Mouse (Mus musculus) limb, embryonic 11.5 days (tissue): ENCODE measurements around the gene Esrrb. TPM values are rescaled to one million over a fixed set of nuclear protein-coding genes. Genes with fewer than 3 reads are reported as not detected.
A peak's percentile ranks its signal among the peaks of the same experiment; 100 is the strongest.

ENCODE experiments used
- ATAC-seq: fragments of 200-750 bp; cut with Nextera tagmentation; 2 replicates; pipeline ENCODE4 v1.8.0; 2017; ENCODE audit warnings: low read depth; ENCODE audit not compliant: insufficient number of reproducible peaks, low FRiP score, low TSS enrichment
- DNase-seq: peaks from one replicate; pipeline ENCODE4 v3.0.0-alpha.2; 2015; ENCODE audit warnings: low spot score
- H3K27ac ChIP-seq: fragments of 300-500 bp; sonication (generic); replicated peaks from 2 replicates; pipeline ENCODE4 v1.5.1; 2014; ENCODE audit warnings: low read depth, mild to moderate bottlenecking, low read length
- H3K27me3 ChIP-seq: fragments of 300-500 bp; sonication (generic); 2 replicates; pipeline ENCODE4 v1.6.1; 2014; ENCODE audit warnings: mild to moderate bottlenecking, low read length, mixed read lengths; ENCODE audit not compliant: control insufficient read depth, insufficient read depth
- H3K36me3 ChIP-seq: fragments of 300-500 bp; sonication (generic); 2 replicates; pipeline ENCODE4 v1.6.1; 2014; ENCODE audit warnings: mild to moderate bottlenecking, low read length, moderate library complexity, mixed read lengths; ENCODE audit not compliant: control insufficient read depth, insufficient read depth
- H3K4me1 ChIP-seq: fragments of 300-500 bp; sonication (generic); 2 replicates; pipeline ENCODE4 v1.6.1; 2014; ENCODE audit warnings: low read length, mixed read lengths; ENCODE audit not compliant: control insufficient read depth, insufficient read depth
- H3K4me2 ChIP-seq: fragments of 300-500 bp; sonication (generic); 2 replicates; pipeline ENCODE4 v1.6.1; 2014; ENCODE audit warnings: low read depth, mild to moderate bottlenecking, moderate library complexity; ENCODE audit not compliant: severe bottlenecking
- H3K4me3 ChIP-seq: fragments of 300-500 bp; sonication (generic); 2 replicates; pipeline ENCODE4 v1.5.1; 2014; ENCODE audit warnings: low read depth, low read length
- H3K9ac ChIP-seq: fragments of 300-500 bp; sonication (generic); 2 replicates; pipeline ENCODE4 v1.6.1; 2014; ENCODE audit warnings: mild to moderate bottlenecking, low read length
- H3K9me3 ChIP-seq: fragments of 300-500 bp; sonication (generic); 2 replicates; pipeline ENCODE4 v1.6.1; 2016; ENCODE audit warnings: low read length; ENCODE audit not compliant: control insufficient read depth
- WGBS: fragments of 180-500 bp; shearing (Covaris S2); extraction: QIAGEN DNeasy Blood & Tissue Kit; methylation state at CpG from one replicate; pipeline ENCODE4 v1.1.7; 2014; 5-methylcytosine and 5-hydroxymethylcytosine counted together
- polyA plus RNA-seq: library from polyadenylated mRNA; unstranded; fragments of >200 nt; fragmentation: Nextera tagmentation; extraction: Ambion mirVana; gene quantifications from 2 replicates; pipeline ENCODE4 v1.2.1, GENCODE M21; 2014

The Esrrb gene
- polyA plus RNA-seq, 1 experiment from 2014 or later = 0.08 TPM

GRCm38 (mm10) chr12:86466180-86466579, 105.3 kb downstream of the Esrrb start:
- Histone ChIP-seq H3K36me3 (no peaks in the 10 kb centered on the region), H3K27ac (no peak overlapping the region), H3K27me3 (no peaks in the 10 kb centered on the region), H3K4me2 (no peak overlapping the region), H3K4me3 (no peak overlapping the region), H3K9me3 (no peaks in the 10 kb centered on the region), H3K9ac (no peak overlapping the region), H3K4me1 (no peaks in the 10 kb centered on the region)
- WGBS = 67% methylated on average over 4 of the region's 4 CpGs
- no peak for DNase-seq
- no peak for ATAC-seq

GRCm38 (mm10) chr12:86469919-86470318, 109.0 kb downstream of the Esrrb start:
- peak; percentile 29 for DNase-seq
- no peaks in the 10 kb centered on the region for H3K9me3 ChIP-seq
- no peaks in the 10 kb centered on the region for H3K4me1 ChIP-seq
- H3K27ac ChIP-seq = no peak overlapping the region
- H3K36me3 ChIP-seq = no peaks in the 10 kb centered on the region
- no peaks in the 10 kb centered on the region for H3K27me3 ChIP-seq
- no peak overlapping the region for H3K4me2 ChIP-seq
- WGBS = 40% methylated on average over 23 of the region's 23 CpGs
- no peak overlapping the region for H3K4me3 ChIP-seq
- no peak overlapping the region for H3K9ac ChIP-seq
- no peak for ATAC-seq

DNA sequence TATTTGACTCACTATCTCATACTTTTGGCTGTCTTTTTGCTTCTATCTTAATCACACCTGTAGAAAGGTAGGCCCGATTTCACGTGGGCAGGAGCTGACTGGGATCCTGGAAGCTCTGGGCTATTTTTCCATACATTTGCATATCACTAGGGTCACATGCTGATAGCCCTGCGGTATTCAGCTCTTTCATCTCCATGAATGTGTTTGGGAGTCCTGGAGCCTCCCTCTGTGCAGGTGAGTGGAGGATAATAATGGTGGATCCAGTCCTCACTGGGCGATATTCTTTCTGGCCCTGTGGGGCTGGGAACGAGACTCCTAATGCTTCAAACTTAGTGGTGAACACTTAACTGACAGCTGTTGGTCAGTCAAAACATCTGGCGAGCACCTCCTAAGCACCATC, 110.0 kb downstream of the Esrrb start:
- ATAC-seq = no peak
- Histone ChIP-seq H3K4me1 (no peaks in the 10 kb centered on the region), H3K4me3 (no peak overlapping the region), H3K4me2 (no peak overlapping the region), H3K27me3 (no peaks in the 10 kb centered on the region), H3K9ac (no peak overlapping the region), H3K36me3 (no peaks in the 10 kb centered on the region), H3K9me3 (no peaks in the 10 kb centered on the region), H3K27ac (no peak overlapping the region)
- 57% methylated on average over 6 of the region's 6 CpGs for WGBS
- no peak for DNase-seq

GRCm38 (mm10) chr12:86473630-86474029, 112.7 kb downstream of the Esrrb start:
- no peaks in the 10 kb centered on the region for H3K9me3 ChIP-seq
- DNase-seq = no peak
- 54% methylated on average over 12 of the region's 12 CpGs for WGBS
- no peaks in the 10 kb centered on the region for H3K27me3 ChIP-seq
- no peaks in the 10 kb centered on the region for H3K36me3 ChIP-seq
- H3K27ac ChIP-seq = no peak overlapping the region
- H3K4me1 ChIP-seq = no peaks in the 10 kb centered on the region
- no peak overlapping the region for H3K4me2 ChIP-seq
- ATAC-seq = no peak
- no peak overlapping the region for H3K9ac ChIP-seq
- no peak overlapping the region for H3K4me3 ChIP-seq

- Histone ChIP-seq H3K9ac (no peak overlapping the region), H3K27me3 (no peaks in the 10 kb centered on the region), H3K4me2 (no peak overlapping the region), H3K27ac (no peak overlapping the region), H3K4me3 (no peak overlapping the region), H3K4me1 (no peaks in the 10 kb centered on the region), H3K9me3 (no peaks in the 10 kb centered on the region), H3K36me3 (no peaks in the 10 kb centered on the region)
- ATAC-seq = no peak
- no peak for DNase-seq
- WGBS = 89% methylated on average over 7 of the region's 7 CpGs
Observed at GRCm38 (mm10) chr12:86475994-86476393, 115.1 kb downstream of the Esrrb start.

GRCm38 (mm10) chr12:86478908-86479307, 118.0 kb downstream of the Esrrb start:
- WGBS = 59% methylated on average over 5 of the region's 5 CpGs
- Histone ChIP-seq H3K36me3 (no peaks in the 10 kb centered on the region), H3K27me3 (no peaks in the 10 kb centered on the region), H3K9ac (no peak overlapping the region), H3K9me3 (no peaks in the 10 kb centered on the region), H3K4me2 (no peak overlapping the region), H3K27ac (no peak overlapping the region), H3K4me3 (no peak overlapping the region), H3K4me1 (no peaks in the 10 kb centered on the region)
- ATAC-seq (no peak), DNase-seq (no peak)

- ATAC-seq (no peak), DNase-seq (no peak)
- Histone ChIP-seq H3K4me1 (no peaks in the 10 kb centered on the region), H3K9me3 (no peaks in the 10 kb centered on the region), H3K27me3 (no peaks in the 10 kb centered on the region), H3K27ac (no peak overlapping the region), H3K36me3 (no peaks in the 10 kb centered on the region), H3K4me3 (no peak overlapping the region), H3K9ac (no peak overlapping the region), H3K4me2 (no peak overlapping the region)
- WGBS = 90% methylated on average over 6 of the region's 6 CpGs
Observed at GRCm38 (mm10) chr12:86482029-86482428, 121.1 kb downstream of the Esrrb start.

- no peak overlapping the region for H3K27ac ChIP-seq
- H3K36me3 ChIP-seq = no peaks in the 10 kb centered on the region
- DNase-seq (no peak), ATAC-seq (no peak; the same call in 1 of the 2 replicates)
- no peaks in the 10 kb centered on the region for H3K27me3 ChIP-seq
- no peaks in the 10 kb centered on the region for H3K4me1 ChIP-seq
- H3K4me2 ChIP-seq = no peak overlapping the region
- 37% methylated on average over 5 of the region's 5 CpGs for WGBS
- no peak overlapping the region for H3K4me3 ChIP-seq
- no peak overlapping the region for H3K9ac ChIP-seq
- no peaks in the 10 kb centered on the region for H3K9me3 ChIP-seq
Observed at GRCm38 (mm10) chr12:86483413-86483841, 122.5 kb downstream of the Esrrb start.

DNA sequence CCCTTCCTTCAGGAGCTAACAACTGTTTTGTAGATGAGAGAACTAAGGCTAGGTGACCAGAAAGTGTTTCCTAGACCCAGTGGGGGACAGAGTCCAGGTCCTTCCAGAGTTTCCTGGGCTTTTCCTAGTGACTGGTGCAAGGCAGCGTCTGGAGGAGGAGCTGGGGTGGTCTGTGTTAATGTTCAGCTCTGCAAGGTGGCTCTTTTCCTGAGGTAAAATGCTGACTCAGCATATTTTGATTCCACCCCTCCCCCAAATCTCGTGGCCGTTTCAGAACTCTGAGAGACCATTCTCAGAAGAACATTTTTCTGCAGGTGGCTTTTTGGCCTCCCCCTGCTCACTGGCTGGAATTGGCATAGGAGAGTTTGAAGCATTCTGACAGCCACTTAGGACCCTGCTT, 127.1 kb downstream of the Esrrb start:
- Histone ChIP-seq H3K27ac (no peak overlapping the region), H3K4me1 (peaks cover 3% of the 10 kb centered on the region; the same call in 1 of the 2 replicates), H3K9me3 (no peaks in the 10 kb centered on the region), H3K4me2 (no peak overlapping the region), H3K27me3 (no peaks in the 10 kb centered on the region), H3K36me3 (no peaks in the 10 kb centered on the region), H3K9ac (no peak overlapping the region), H3K4me3 (no peak overlapping the region)
- DNase-seq (no peak), ATAC-seq (no peak)
- 65% methylated on average over 3 of the region's 3 CpGs for WGBS
